Mouse (Mus musculus) 3T3-L1 (cell line): ENCODE results near the gene Slc22a8.

Source experiments
- DNase-seq: peaks from one replicate; pipeline ENCODE4 v3.0.0-alpha.2; 2015; ENCODE audit warnings: low read depth, low spot score

Gene Slc22a8

DNA sequence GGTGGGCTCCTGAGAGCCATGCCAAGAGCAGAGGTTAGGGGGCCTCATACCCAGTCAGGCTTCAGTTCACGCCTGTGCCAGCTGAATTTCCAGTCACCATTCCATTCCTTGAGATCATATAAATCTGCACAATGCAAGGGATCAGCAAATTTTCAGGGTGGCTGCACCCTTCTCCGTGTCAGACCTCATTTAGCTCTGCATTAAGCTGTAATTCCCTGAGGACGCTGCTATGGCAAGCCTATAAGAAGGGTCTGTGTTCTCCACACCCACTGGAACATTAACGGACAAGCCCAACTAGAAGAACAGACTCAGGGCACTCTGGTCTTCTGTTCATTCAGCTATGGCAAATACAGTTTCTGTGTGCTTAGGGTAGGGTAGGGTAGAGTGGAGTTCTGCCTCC, 6.2 kb downstream of the Slc22a8 start:
- no peak for DNase-seq

DNA sequence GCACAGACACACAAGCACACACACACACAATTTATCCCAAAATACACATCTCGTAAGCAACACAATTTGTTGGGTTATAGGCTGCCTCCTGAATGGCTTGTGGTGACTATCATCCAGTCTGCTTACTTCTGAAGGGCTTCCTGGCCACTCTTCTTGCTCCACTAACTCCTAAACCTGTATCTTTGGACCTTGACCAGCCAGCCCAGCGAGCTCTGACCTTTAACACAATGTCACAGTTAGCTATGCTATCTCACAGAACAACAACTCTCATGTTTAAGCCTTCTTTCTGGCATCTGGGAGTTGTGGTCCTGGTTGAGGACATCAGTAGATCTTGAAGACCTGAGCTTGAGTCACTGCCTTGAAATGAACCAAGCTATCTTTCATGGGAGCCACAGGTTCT, 8.2 kb downstream of the Slc22a8 start:
- no peak for DNase-seq

DNA sequence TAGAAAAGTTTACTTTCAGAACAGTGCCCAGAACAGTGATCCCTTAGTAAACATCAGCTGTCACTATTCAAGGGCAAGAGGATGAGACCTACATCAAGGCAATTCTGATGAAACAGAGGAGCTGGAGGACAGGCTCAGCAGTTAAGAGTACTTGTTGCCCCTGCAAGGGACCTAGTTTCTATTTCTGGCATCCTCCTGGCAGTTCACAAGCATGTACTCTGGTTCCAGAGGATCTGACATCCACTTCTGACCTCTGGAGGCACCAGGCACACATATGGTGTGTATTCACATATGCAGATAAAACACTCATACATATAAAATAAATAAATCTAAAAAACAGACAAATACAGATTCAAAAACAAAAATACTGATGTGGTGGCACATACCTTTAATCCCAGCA, 10.9 kb downstream of the Slc22a8 start:
- no peak for DNase-seq

DNA sequence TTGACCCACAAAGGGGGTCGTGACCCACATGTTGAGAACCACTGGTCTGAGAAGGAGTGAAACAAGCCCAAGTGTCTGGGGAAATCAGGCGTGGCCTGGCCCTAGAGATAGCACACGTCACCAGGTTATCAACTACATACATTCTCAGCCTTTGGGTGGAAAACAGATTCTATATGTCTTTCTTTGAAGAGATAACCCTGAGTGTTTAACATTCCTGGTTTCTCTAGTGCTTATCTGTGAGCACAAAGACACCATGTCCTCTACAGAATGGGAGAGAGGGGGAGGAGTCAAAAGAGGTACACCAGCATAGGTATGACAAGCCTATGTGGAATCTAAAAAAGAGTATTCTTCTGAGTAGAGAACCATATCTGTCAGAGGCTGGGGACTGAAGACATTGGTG, 11.9 kb downstream of the Slc22a8 start:
- DNase-seq = no peak

DNA sequence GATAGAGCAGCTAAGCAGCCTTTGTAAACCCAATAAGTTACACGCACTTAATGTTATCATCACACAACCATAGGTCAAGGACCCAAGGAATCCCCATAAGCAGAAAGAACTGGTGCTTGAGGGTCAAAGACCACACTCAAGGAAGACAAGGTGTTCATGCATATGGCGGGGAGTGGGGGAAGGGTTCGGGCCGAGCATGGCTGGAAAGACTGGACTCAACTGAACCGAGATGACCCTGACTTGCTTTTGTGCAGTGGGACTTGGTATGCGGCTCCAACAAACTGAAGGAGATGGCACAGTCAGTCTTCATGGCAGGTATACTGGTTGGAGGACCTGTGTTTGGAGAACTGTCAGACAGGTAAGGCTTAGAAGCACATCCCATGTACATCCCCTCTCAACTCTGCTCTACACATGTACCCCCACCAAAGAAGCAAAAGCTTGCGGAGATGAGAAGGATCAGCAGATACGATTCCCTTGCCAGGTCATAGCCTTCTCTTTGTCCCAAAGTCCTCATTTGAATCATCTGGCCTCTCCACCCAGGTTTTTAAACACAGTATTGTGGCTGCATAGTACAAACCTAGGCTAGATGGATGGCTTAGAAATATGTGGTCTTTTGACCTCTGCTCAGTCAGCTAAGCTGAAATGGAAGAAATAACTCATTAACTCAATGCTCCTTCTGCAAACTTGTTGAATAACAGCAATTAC, 13.6 kb downstream of the Slc22a8 start:
- DNase-seq = no peak

DNA sequence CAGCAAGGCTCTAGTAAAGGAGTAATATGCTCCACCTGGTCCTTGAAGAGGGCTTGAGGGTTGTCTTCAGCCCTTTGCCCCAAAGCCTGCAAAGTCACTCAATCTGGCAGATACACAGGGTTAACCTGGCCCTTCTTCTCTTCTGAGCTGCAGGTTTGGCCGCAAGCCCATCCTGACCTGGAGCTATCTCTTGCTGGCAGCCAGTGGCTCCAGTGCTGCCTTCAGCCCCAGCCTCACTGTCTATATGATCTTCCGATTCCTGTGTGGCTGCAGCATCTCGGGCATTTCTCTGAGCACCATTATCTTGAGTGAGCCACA, 14.1 kb downstream of the Slc22a8 start:
- no peak for DNase-seq

DNA sequence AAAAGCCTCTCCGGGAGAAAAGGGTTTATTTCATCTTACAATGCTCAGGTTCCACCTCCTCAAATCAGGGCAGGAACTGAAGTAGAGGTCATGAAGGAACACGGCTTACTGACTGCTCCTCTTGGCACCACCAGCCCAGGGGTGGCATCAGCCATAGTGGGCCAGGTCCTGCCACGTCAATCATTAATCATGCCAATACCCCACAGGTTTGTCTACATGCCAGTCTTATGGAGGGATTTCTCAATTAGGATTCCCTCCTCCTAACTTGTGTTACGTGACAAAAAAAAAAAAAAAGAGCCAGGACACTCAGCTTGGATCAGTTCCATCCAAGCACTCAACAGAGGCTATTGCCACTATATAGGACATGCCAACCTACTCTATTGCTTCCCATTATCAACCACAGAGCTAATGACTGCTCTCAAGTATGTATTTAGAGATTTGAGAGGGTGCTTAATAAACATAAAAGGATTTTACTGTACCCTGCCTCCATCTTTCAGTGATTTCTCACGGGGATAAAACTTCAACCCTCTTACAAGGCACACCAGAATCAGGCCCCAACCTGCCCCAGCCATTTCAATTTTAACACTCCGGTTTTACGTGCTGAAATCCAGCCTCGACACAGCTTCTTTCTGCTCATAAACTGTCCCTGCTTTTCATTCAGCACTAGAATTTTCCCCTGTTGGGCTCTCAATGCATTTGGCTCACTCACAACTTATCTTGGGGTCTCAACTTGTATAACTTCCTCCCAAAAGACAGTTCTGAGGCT, 20.5 kb downstream of the Slc22a8 start:
- no peak for DNase-seq

DNA sequence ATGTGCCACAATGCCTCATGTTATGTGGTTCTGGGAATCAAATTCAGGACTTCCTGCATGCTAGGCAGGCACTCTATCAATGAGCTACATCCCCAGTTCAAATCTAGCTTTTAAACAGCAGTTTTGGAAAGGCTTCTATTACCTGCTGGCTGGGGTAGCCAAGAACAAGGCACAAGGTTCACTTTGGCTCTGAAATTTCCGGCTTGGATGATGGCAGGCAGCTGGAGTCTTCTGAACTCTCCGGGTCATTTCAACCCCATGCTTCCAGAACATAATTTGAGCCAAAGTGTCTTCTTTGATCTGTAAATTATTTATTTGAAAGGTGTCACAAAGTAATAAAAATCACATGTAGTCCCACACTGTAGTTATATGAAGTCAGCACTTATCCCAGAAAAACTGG, 22.1 kb downstream of the Slc22a8 start:
- no peak for DNase-seq

DNA sequence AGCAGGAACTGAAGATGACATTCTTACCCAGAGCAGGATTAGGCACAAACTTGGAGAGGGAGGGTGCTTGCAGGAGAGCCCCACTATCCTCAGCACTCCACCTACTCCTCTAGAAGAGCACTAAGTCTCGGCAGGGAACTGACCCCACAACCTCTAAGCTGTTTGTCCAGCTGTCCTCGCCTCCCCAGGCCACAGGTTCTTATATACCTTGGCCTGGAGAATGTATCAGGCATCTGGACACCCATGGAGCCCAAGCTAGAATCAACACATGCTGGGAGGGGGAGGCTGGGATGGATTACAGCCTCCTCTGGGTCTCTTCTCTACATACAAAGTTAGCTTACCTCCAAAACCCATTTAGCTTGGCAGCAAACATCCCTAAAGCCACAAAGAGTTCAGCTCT, 23.3 kb downstream of the Slc22a8 start:
- DNase-seq = no peak

DNA sequence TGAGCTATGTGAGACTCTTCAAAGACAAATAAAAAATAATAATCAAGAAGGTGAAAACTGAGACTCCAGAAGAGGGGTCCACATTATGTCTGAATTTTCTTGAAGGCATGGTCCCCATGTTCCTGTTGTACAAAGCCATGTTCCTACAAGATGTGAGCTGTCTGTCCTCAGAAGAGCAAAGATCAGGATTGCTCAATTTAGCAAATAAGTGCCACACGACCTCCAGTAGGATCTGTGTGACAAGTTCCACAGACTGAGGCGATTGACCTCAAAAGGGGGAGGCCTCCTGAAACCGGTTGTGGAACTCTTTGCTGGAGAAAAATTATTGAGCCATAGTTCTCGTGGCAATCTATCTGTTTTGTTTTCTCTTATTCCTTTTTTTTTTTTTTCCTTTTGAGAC, 25.3 kb downstream of the Slc22a8 start:
- no peak for DNase-seq

DNA sequence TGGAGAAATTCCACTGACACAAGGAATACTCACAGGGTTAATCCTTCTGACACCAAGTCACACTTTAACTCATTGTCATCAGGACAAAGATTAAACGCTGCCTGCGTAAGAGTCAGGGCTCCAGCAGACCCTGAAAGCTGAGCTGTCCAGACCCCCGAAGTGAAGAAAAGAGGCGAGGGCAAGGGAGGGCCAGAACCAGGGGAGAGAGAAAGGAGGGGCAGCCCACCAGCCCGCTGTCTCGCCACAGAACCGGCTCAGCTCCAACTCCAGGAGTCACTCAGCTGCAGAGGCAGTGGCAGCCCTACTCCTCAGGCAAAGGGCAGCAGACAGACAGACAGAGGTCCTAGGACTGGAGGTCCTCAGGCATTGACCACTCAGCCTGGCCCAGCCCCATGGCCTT, 26.9 kb downstream of the Slc22a8 start, which contains the start of gene Slc22a6:
Slc22a6 (plus strand) TSS at position 136 of the 400 bp plus-strand sequence.
- DNase-seq = no peak

DNA sequence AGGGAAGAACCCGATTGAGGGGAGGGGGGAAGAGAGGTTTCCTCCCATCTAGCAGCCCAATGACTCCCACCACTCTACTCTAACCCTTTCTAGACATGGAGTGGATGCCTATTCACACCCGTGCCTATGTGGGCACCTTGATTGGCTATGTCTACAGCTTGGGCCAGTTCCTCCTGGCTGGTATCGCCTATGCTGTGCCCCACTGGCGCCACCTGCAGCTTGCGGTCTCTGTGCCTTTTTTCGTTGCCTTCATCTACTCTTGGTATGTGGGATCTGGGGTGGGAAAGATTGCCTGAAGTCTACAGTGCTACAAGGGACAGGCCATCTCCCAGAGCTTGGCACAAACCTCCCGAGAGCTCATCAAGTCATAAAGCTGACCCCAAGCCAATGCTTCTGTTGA, 30.0 kb downstream of the Slc22a8 start:
- no peak for DNase-seq

DNA sequence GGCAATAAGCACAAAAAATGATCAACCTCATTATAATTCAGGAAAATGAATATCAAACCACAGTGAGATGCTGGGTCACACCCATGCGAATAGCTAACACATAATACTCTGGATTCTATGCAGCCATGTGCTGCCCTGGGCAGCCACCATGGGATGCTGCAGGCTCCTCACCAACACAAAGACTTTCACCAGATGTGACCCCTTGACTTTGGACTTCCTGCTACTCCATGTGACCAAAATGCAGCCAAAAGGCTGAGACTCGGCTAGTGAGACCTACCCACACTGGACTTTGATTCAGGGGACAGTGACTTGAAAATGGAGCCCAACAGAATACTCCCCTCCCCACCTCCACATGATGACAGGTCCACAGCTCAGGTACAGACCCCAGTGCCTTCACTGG, 39.2 kb downstream of the Slc22a8 start:
- DNase-seq = no peak

DNA sequence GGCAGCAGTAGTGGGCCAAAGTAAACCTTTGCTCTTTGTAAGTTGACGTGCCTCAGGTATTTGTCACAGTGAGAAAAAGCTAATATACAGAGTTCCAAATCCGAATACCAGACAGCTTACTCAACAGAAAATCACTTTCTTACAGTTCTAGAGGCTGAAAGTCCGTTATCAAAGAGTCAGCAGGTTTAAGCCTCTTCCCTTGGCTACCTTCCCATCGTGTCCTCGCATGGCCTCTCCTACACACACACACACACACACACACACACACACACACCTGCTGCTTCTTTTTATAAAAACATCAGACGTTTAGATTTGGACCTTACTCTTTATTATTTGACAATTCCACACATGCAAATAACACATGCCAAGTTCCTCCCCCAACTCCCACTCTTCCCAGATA, 39.8 kb downstream of the Slc22a8 start:
- no peak for DNase-seq

DNA sequence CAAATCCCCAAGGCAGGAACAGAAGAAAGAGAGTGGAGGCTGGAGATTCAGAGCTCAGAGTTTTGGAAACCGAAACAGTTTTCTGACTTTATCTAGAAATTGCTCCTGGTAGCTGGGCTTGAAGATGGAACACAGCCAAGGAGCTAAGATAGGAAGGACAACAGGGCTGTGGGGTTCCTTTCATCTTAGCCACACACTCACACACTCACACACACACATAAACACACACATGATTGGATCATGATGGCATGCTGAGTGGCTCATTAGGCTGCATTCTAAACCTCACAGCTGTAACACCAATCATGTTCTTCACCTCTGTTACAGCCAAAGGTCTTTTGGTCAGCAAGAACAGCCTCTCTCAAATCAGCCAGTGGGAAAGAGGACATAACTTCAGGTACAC, 41.0 kb downstream of the Slc22a8 start:
- no peak for DNase-seq

DNA sequence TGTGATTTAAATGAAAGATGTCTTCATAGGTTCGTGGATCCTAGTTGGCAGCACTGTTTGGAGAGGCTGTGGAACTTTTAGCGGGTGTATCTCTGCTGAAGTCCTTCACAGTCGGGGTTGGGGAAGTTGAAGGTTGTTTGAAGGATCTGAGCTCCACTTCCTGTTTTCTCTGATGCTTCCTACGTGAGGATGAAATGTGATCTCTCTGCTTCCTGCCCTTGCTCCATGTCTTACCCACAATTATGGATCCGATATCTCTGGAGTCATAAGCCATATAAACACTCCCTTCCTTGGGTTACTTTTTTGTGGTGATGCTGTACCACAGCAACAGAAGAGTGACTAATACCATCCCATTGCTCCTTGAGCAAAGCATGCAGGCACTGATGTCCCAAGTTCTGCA, 51.0 kb downstream of the Slc22a8 start:
- DNase-seq = no peak

DNA sequence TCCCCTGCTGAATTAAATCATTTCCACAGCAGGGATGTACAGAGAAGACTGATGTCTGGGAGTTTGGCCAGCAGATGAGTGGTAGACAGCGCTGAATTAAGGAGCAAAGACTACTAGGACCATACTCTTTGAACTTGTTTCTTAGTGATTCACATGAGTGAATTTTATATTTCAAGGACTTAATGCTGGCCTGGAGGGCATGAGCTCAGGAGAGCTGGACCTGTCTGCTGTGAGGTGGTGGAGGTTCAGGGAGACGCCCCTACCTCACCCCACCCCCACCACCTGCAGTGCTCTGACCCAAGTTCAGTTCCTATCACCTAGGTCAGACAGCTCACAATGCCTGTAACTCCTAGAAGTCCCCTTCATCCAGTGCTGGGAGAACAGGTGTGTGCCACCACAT, 55.3 kb downstream of the Slc22a8 start:
- DNase-seq = no peak

DNA sequence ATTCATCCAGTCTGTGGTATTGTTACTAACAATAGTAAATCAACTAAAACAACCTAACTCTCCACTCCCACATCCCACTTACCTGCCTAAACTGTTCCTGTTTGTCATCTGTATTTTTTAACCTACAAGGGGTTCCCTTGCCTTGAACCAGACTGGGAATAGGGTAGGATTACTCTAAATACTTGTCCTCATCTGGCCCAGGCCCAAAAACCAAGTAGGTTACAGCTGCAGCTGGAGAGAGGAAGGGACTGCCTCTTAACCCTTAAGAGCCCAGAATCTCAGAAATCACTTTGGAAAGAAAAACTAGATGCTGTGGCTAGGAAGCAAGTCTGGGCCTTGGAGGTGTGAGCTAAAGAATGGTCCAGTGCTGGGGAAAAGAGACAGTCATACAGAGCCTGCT, 64.8 kb downstream of the Slc22a8 start:
- DNase-seq = no peak

DNA sequence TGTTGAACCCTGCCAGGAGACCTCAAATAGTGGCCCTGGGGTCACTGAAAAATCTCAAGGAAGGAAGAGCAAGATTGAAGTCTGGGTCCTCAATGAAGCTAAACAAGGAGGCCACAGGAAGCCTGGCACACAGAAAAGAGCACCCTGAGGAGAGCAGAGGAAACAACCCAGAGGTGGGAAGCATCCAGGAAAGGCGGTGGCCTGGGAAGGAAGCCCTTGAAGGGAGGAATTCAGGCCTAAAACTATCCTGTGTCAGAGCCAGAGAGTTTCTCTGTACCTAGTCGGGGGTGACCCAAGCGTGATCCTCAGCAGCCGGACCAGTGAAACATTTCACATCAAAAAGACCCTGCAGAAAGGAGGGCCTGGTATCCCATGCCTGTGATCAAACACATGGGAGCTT, 65.3 kb downstream of the Slc22a8 start:
- DNase-seq = no peak
